Mouse (Mus musculus) retina, postnatal 7 days (tissue): ENCODE data around the gene Ube2h.
"Not testable (repeated sequence)": the region's sequence is repeated elsewhere in the genome, so short reads cannot be mapped to it uniquely, and the experiment has no call there.

Experiments used
- DNase-seq: peaks from one replicate; pipeline ENCODE4 v3.0.0-alpha.2; 2012; ENCODE audit warnings: low read depth, low spot score

Gene Ube2h

DNA sequence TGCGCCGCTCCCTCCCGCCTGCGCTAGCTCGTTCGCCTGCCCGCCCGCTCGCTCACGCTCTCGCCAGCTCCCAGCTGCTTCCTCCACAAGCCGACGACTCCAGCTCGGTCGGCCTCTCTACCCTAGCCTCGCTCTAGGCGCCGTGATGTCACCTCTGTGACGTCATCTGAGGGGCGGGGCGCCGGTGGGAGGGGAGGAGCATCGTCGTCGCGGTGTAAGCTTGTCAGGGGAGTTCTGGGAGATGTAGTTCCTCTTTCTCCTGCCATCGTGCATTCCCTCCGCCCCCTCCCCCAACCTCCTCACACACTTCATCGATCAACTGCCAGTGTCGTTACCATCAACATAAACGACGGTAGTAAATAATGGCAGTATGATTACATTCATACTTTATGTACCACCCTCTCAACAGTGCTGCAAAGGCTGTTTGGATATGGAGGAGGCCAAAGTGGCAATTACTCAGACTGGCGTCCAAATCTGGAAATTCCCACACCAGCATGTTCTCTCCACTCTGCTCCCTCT, at the start of gene Ube2h:
Gene Ube2h, minus strand, starts transcription at position 141 of the 519 bp plus-strand sequence.
- peak; percentile 98 for DNase-seq

DNA sequence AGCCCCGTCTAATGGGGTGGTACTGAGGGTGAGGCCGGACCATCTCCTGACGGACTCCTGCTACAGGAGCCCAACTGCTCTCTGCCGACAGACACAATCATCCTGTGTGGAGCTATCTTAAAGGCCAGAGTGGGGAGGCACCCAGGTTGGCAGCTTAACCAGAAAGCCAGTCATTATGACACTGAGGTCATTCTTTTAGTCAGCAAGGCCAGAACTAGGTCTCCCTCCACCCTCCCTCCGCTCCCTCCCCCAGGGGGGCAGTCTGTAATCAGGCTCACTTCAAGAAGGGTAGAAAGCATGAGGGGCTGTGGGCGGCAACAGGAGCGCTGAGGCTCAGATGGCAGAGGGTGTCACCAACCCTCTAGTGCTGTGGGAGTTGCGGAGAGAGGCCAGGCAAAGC, 49.3 kb upstream of the Ube2h start:
- DNase-seq: no peak

DNA sequence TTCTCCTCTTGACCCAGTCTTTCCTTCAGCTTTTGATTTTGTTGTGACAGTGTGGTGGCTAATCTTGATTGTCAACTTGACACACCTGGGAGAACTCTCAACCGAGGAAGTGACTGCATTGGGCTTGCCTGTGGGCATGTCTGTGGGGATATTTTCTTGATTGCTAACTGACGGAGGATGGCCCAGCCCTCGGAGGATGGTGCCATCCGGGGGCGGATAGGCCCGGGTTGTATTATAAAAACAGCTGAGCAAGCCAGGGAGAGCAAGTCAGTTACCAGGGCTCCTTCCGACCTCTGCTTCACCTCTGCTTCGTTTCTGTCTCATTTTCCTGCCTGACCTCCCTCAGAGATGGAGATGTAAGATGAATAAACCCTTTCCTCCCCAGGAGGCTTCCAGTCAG, 48.4 kb upstream of the Ube2h start:
- no peak for DNase-seq

DNA sequence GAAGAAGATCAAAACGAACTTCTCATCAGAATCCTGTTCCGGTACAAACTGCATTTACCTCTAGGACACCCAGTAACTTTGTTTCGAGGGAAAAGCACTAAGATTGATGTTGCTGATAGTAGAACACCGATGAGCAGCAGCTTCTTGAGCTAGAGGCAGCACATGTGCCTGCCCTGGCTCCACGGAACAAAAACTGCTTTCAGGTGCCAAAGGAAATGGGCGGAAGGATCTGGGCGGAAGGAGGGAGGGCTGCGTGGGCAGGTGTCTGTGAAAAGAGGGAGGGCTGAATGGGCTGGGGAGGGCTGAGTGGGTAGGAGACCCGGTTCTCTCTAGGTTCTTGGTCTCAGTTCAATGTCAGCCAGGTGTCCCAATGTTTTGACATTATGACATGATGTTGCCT, 47.0 kb upstream of the Ube2h start:
- DNase-seq: no peak

DNA sequence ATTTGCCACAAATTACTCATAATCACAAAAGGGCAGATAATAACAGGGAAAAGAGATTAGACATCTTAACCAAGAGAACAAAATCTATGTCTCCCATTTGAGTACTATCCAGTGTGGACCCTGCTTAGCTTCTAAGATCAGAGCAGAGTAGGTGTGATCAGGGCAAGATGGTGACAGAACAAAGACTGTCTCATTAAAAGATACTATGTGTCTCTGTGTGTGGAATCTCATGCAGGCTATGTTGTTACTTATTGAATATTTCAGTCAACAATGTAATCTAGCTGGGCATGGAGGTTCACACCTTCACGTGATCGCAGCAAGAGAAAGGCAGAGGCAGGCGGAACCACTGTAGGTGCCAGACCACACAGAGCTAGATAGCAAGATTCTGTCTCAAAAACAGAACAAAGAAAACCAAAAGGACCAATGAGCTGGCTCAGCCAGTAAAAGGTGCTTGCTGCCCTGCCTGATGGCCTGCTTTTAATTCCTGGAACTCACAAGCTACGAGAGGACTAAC, 43.0 kb upstream of the Ube2h start:
- no peak for DNase-seq

DNA sequence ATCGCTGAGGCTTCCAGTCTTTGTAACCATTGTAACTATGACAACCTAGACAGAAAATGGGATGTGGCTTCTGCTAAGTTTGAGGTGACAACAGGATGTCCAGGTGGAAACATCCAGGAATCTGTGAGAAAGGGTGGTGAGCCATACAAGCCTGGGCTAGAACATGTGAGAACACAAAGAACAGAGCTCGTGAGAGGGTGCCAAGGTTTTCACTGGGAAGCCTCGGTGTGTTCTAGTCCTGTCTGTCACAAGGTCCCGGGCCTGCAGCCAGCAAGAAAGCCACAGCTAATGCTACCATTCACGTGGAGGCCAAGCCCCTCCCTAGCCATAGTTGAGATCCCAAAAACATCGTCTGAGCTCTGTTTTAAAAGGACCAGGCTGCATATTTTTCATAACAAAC, 42.4 kb upstream of the Ube2h start:
- DNase-seq: no peak

DNA sequence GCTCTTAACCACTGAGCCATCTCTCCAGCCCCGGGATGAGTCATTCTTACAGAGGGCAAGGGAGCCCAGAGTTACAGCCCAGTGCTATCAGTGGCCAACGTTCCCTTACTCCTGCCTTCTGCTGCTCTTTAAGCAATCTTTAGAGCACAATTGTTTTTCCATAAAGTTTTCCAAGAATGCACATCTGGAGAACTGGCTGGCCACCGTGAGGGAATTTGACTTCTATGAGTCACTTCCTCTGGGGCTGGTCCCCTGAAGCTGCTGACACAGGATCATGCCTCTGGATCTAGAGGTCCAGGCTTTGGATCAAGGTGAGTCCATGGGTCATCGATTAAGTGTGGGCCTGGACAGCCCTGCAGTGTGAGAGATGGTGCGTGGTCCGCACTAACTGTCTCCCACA, 39.7 kb upstream of the Ube2h start:
- DNase-seq: no peak

DNA sequence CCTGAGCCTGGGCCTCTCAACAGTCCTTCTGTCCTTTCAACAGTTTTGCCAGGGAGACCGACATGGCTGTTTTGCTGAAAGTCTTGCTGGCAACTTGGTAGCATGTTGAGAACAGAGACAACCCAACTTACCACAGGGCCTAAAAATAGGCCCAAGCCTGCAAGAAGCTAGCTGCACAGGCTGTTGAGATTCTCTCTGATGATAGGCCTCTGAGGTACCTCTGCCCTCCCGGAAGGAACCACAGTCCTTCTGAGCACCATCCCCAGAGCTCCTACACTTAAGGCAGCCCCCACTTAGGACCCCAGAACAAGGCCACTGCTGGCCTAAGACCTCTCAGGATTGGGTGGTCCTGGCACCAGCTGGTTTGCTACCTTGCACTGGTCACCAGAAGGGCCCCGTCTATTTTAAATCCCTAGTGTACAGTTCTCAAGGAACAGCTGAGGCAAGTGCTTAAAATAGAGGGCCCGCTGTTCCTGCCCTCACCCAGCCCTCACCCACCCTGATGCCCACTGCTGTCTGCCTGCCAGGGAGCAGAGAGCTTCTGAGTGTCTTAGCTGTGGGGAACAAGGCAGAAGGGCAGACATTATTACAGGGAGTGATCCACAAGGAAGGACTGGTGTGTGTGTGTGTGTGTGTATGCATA, 36.0 kb upstream of the Ube2h start:
- DNase-seq: no peak

DNA sequence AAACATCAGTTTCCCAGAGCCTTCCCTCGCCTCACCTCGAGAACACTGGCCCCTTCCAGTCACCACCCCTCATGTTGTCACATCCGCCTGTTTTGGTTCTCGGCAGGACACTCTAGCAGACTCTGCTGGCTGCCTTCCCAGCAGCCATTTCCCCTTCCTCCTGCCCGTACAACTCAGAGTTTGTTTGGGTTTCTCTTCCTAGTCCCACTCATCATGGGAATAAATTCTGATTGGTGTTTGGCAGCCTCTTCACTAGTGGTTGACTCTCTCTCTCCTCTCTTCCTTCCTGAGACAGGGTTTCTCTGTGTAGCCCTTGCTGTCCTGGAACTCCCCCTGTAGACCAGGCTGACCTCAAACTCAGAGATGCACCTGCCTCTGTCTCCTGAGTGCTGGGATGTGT, 32.6 kb upstream of the Ube2h start:
- no peak for DNase-seq

DNA sequence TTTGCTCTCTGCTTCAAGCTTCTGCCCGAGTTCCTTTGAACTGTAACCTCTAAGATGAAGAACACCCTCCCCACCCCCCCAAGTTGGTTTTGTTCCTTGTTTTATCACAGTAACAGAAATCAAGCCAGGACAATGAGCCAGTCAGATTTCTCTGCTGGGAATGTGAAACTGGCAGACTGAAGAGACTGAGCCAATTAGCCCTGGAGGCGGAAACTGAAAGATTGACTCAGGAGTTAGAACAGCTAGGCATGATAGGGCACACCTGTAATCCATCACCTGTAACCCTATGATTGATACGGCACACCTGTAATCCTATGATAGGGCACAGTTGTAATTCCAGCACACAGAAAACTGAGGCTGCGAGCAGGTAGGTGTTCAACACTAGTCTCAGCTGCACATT, 27.9 kb upstream of the Ube2h start:
- no peak for DNase-seq

DNA sequence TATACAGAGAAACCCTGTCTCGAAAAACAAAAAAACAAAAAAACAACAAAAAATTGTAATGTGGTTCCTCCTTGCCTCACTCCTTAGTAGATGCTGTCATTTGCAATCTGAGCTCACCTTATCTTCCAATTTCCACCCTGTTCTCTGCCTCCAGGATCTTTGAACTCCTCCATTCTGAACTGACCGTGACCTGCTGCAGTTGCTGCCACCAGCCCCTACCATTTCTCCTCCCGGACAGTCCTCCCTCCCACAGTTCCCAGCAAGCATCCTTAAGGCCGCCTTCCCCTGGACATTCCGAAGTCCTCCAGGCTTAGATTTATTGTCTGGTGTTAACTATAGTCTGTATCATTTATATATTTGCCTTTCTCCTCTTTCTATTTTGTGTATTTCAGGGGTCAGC, 26.4 kb upstream of the Ube2h start:
- no peak for DNase-seq

DNA sequence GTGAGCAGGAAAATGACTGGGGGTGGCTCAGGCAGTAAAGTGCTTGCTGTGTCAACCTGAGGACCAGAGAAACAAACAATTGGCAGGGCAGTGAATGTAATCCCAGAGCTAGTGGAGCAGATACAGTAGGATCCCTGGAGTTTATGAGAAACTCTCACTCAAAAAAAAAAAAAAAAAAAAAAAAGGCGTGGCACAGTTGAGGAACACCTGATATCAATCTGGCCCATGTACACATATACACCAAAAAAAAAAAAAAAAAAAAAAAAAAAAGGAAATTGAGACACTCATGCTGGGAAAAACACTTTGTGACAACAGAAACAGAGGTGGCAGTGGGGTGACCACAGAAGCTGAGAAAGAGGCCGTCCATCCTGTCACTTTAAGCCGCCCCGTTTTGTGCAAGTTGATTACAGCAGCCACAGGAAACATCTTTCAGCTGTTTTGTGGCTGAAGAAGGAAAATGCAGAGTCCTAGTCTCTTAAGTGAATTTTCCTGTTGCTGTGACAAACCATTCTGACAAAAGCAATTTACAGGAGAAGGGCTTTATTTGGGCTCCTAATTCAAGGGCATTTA, 21.7 kb upstream of the Ube2h start:
- no peak for DNase-seq

DNA sequence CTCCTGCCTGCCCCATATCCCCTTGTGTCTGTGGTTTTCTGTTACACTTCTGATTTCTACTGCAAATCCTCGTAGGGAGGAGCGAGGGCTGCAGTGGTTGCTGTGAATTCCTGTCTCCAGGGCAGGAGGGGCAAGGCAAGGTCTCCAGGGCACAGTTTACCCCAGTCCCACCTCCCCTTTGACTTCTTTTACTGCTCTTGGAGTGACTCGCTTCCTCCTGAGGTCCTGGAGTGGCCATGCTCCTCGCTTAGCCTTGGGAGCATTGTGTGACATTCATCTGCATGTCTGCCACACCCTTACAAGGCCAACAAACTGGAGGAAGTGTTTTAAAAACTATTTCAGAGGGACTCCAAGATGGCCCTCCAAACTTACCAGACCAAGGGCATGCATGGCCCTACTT, 16.7 kb upstream of the Ube2h start:
- DNase-seq: no peak

DNA sequence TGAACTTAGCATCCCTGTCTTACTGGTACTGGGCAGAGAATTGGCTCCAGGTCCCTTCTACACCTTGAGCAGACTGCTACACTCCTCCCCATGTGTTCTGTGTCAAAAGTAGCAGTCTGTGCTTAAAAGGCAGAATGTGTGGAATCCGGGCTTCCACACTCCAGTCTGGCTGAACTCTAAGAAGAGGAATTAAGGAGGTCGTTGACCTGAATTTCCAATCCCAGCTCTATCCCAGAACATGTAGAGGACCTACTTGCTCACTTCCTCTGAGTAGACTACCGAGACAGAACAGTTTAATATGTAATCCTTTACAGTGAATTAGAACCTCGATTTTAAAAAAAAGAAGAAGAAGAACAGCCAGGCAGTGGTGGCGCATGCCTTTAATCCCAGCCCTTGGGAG, 14.9 kb upstream of the Ube2h start:
- no peak for DNase-seq

DNA sequence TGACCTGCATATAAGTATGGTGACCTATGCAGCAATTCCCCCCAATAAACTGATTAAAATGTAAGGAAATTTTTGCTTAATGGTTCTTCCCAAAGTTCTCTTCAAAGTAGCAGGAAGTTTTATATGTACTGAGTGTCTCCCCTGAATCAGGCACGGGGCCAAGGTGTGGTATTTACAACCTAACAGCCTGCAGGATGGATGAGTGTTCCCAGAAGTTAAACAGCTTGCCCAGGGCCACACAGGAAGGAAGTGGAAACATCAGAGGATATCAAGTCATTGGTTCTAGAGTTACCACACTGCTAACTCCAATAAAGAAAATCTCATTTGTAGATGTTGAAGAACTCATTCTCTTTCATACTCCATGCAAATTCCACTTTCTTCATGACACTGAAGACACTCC, 7.7 kb upstream of the Ube2h start:
- no peak for DNase-seq

DNA sequence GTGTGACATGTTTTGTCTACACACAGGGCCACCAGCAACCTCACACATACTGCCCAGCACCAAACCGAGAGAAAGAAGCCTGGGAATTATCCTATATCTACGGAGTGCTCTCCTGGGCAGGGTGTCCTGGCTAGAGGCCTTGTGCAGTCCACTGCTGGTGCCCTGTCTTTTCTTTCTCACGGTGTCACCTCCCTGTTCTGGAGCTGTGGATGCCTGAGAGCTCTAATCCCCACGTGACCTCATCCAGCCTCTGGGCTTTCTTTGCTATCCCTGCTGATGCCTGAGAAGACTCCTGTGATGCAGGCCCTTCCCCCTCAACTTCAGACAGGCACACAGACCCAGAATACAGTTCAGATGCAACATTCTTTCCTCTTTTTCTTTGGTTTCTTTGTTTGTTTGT, 4.4 kb upstream of the Ube2h start:
- no peak for DNase-seq

DNA sequence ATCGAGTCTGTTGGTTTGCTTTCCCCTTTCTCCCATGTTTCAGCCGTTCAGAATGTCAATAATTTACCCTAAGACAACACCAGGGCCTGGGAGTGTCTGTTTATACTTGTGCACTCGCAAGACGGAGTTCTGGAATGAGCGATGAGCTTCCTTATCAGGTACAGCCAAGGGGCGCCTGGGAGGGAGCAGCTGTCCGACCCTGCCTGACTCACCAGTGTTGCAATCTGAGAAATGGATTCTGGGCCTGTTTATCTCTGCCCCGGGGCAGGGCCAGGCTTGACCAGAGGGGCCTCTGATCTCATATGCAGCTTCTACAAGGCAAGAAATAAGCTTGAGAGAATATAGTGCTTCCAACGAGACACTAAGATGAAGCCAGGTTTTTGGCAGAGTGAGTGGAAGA, 3.4 kb upstream of the Ube2h start:
- no peak for DNase-seq

DNA sequence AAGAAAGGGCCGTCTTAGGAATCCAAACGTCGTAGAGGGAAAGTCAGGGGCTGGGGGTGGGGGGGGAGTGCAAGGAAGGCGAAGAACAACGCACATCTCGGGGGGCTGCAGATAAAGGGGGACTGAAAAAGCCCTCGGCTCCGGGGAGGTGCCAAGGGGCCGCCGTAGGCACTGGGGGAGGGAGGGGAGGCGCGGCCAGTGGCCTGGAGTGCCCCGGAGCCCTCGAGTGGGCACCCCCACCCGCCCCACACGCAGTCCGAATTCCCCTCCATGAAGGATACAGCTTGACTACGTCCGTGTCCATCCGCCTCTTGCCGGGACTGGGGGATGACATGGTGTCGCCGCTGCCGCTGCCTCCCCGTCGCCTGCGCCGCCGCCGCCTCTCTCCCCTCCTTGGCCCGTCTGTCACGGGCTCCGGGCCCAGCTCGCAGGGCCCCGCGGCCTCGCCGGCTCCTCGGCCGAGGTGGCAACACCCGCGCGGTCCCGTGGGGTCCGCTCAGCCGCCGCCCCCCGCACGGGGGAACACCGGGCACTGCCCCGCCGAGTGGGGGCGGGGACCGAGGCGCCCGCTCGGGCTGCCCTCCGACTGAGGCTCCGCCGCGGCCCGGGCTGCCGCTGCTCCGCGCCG, 454 bp downstream of the Ube2h start:
- DNase-seq: not testable (repeated sequence)

DNA sequence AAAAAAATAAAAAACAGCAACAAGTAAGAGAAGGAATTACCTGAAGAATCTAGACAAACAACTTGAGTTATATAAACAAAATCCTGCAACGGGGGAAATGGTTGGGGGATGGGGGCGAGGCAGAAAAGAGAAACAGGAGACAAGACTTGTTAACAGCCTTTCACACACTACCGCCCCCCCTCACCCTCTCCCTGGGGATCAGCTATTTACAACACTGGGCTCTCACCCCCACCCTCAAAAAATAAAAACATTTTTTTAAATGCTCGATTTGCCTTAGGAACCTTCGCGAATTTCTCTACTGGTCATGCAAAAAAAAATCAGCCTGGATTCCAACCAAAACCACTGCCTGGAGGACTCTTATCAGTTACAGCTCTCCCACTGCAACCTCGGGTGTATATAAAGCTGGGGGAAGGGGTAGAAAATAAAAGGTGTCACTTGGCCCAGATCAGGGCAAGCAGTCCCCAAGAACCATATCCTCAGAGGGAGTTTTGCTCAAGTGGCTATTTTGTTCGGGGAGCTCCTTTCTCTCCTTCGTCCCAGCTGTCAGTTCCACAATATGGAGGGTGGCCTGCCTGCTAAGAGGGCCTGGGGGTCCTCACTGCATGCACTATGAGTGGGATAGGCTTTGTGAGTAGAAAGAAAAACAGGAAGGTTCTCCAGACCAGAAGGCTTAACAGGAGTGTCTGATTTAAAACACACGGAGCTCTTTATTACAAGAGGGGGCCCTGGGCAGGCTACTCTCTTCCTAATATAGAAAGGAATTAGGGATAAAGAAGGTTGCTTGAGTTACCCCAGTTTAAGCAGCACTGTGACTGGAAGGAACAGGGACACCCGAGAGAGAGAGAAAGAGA, 1.3 kb downstream of the Ube2h start:
- DNase-seq: no peak

DNA sequence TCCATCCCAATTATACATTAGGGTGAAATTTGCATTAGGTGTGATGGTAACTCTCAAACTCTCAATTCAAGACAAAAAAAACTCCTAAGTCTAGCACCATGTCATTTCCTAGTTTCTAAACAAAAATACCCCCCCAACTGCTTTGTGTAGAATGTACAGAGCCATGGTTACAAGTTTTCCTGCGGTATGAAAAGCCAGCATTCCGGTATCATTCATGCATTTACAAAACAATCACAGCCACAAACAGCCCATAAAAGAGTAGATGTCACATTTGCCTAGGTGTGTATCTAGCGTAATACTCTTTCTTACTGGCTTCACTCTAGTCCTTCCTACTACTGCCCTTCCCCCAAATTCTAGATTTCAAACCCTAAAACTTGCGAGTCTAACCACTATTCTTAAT, 2.2 kb downstream of the Ube2h start:
- no peak for DNase-seq

DNA sequence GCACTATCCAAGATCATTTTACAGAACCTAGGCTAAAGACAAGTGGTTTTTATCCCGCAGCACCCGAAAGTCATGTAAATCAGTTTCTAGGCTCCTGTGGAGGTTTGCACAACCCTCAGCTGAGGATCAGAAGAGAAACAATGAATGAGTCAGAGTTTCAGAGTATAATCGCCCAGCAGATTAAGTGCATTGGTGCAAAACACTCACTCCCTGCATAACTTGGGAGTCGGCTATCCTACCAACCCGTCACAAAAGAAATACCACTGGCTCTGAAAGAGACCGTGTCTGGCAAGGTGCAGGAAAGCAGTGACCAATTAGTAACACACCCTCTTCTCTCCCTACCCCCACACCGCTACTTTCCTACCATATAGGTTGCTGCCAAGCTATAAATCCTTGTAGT, 3.4 kb downstream of the Ube2h start:
- no peak for DNase-seq

DNA sequence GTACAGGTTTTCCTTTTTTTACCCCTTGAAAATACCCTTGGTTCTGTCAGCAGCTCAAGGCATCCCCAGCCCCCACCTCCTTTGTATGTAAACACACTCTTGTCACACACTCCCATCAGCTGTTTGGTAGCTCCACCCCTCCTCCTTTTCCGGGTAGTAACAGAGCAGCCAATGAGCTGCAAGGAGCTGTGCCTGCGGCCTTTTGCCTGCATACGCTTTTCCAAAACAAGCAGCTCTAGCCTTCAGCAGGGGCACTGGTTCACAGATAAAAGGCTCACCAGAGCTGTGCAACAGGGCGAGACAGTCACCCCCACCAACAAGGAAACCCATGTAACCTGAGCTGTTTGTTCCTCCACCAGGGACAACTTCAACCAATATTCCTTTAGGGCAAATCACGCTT, 4.0 kb downstream of the Ube2h start:
- DNase-seq: no peak
